Mouse (Mus musculus) brain, embryonic 14.5 days (tissue): ENCODE data around the gene Trim26. TPM values are rescaled to one million over a fixed set of nuclear protein-coding genes. Genes with fewer than 3 reads are reported as not detected.
A peak's percentile ranks its signal among the peaks of the same experiment; 100 is the strongest.

Experiments used
- DNase-seq: peaks from one replicate; pipeline ENCODE4 v3.0.0-alpha.2; 2011; ENCODE audit warnings: low read depth
- CTCF ChIP-seq: fragments of 200-500 bp; IDR thresholded peaks from 2 replicates; pipeline ENCODE4 v1.5.1; 2012; ENCODE audit warnings: inconsistent platforms, mild to moderate bottlenecking, moderate library complexity, borderline replicate concordance; ENCODE audit not compliant: insufficient read depth, insufficient read length; ENCODE audit errors: extremely low read depth
- POLR2A ChIP-seq: fragments of 200-500 bp; IDR thresholded peaks from 2 replicates; pipeline ENCODE4 v1.6.1; 2012; ENCODE audit warnings: mild to moderate bottlenecking, inconsistent platforms, borderline replicate concordance; ENCODE audit not compliant: poor library complexity, insufficient read depth, insufficient read length, severe bottlenecking; ENCODE audit errors: extremely low read depth
- polyA plus RNA-seq: library from polyadenylated mRNA; depleted of rRNA; stranded (reverse); fragments of >200 nt; gene quantifications from 2 replicates; pipeline ENCODE4 v1.2.3, GENCODE M21; 2012; rRNA removed

Trim26 gene
- polyA plus RNA-seq, 1 experiment = 33.7 TPM

- no peak for TF ChIP-seq POLR2A
- TF ChIP-seq CTCF = no peak
- DNase-seq = no peak
Observed at GRCm38 (mm10) chr17:36897065-36897464, 60.1 kb downstream of the Trim26 start.

DNA sequence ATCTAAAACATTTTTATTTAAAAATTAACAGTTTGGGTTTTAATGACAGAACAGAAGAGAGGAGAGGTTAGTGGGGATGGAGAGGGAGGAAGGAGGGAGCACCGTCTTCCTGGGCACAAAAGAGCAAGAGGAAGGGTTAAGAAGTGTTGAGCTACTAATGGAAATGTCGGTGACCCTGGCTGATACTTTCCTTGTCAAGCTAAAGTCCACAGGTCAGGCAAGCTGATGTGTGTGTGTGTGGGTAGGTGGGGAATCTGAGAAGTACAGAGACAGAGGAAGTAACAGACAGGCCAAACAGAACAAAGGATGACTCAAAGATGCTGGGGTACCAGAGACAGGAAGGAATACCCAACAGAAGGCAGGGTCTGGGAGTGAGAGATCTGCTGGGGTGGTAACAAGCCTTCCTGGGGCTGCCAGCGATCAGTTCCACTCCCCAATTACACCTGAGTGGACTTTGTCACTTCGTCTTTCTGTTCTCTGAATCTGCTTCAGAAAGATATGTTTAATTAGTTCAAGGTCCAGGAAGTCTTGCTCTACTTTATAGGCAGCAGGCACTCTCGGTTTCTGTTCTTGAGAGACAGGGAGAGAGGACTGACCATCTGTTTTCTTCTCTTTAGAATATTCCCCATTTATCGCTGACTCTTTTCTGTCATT, 60.7 kb downstream of the Trim26 start, which contains the start of gene Trim31:
Gene Trim31, plus strand, starts transcription at position 567 of the 654 bp plus-strand sequence.
- no peak for DNase-seq
- TF ChIP-seq CTCF = no peak
- no peak for TF ChIP-seq POLR2A

GRCm38 (mm10) chr17:36899376-36899775, 62.4 kb downstream of the Trim26 start:
- no peak for DNase-seq
- TF ChIP-seq POLR2A = no peak

GRCm38 (mm10) chr17:36900001-36900400, 63.1 kb downstream of the Trim26 start:
- no peak for DNase-seq
- TF ChIP-seq CTCF (no peak), POLR2A (no peak)

- peak; percentile 23 for DNase-seq
Observed at GRCm38 (mm10) chr17:36900691-36901090, 63.8 kb downstream of the Trim26 start.

GRCm38 (mm10) chr17:36903651-36904050, 66.7 kb downstream of the Trim26 start:
- DNase-seq = no peak
- no peak for TF ChIP-seq CTCF
- TF ChIP-seq POLR2A = no peak

More at GRCm38 (mm10) chr17:36900691-36901090, 63.8 kb downstream of the Trim26 start:
- TF ChIP-seq CTCF = no peak

- TF ChIP-seq POLR2A (no peak), CTCF (no peak)
- DNase-seq = peak; percentile 11
Observed at GRCm38 (mm10) chr17:36908235-36908634, 71.3 kb downstream of the Trim26 start.

Other genes starting within 250 kb of the Trim26 start
- gene H2-M9, start 194.5 kb upstream of the Trim26 start, polyA plus RNA-seq = not detected in 2 replicates
- gene H2-M1, start 164.9 kb upstream of the Trim26 start, polyA plus RNA-seq = not detected in 2 replicates
- gene H2-M10.5, start 64.2 kb upstream of the Trim26 start, polyA plus RNA-seq = not detected in 2 replicates
- gene H2-M10.6, start 25.0 kb upstream of the Trim26 start, polyA plus RNA-seq = not detected in 2 replicates
- gene Trim15, start 30.1 kb downstream of the Trim26 start, polyA plus RNA-seq = 0.09 and 0.16 TPM in 2 replicates
- 0.19 and 0.52 TPM in 2 replicates for gene Trim10, start 32.4 kb downstream of the Trim26 start, polyA plus RNA-seq
- gene Trim40, start 53.0 kb downstream of the Trim26 start, polyA plus RNA-seq = 0.08 TPM in 1 of 2 replicates, not detected in the other
- not detected in 2 replicates for gene Trim31, start 61.0 kb downstream of the Trim26 start, polyA plus RNA-seq
- gene Rnf39, start 105.8 kb downstream of the Trim26 start, polyA plus RNA-seq = 0.18 and 0.19 TPM in 2 replicates
- gene Ppp1r11, start 114.6 kb downstream of the Trim26 start, polyA plus RNA-seq = 143 and 150 TPM in 2 replicates
- gene Znrd1, start 121.4 kb downstream of the Trim26 start, polyA plus RNA-seq = 41.8 and 55.2 TPM in 2 replicates
- 3.5 TPM in 2 replicates for gene Znrd1as, start 121.5 kb downstream of the Trim26 start, polyA plus RNA-seq
- 1.5 and 1.6 TPM in 2 replicates for gene 2410137M14Rik, start 144.1 kb downstream of the Trim26 start, polyA plus RNA-seq
- 13.4 and 16.0 TPM in 2 replicates for gene H2-M5, start 152.4 kb downstream of the Trim26 start, polyA plus RNA-seq
- gene Zfp57, start 164.0 kb downstream of the Trim26 start, polyA plus RNA-seq = 352 and 386 TPM in 2 replicates
- not detected in 2 replicates for gene Mog, start 186.3 kb downstream of the Trim26 start, polyA plus RNA-seq
- 238 and 282 TPM in 2 replicates for gene Gabbr1, start 208.8 kb downstream of the Trim26 start, polyA plus RNA-seq